Mouse (Mus musculus) neural tube, embryonic 14.5 days (tissue): ENCODE data around the gene Cyp2c70. TPM values are rescaled to one million over a fixed set of nuclear protein-coding genes. Genes with fewer than 3 reads are reported as not detected.
"Not testable (repeated sequence)": the region's sequence is repeated elsewhere in the genome, so short reads cannot be mapped to it uniquely, and the experiment has no call there.

Experiments
- ATAC-seq: fragments of 200-750 bp; cut with Nextera tagmentation; 2 replicates; pipeline ENCODE4 v1.8.0; 2017; ENCODE audit warnings: low read depth, mild to moderate bottlenecking, moderate TSS enrichment, moderate library complexity
- H3K27ac ChIP-seq: fragments of 300-500 bp; sonication (generic); 2 replicates; pipeline ENCODE4 v1.5.1; 2014; ENCODE audit warnings: low read depth, mild to moderate bottlenecking, control low read depth, low read length, moderate library complexity, mixed read lengths
- H3K27me3 ChIP-seq: fragments of 300-500 bp; sonication (generic); 2 replicates; pipeline ENCODE4 v1.6.1; 2014; ENCODE audit warnings: low read length; ENCODE audit not compliant: control insufficient read depth, insufficient read depth
- H3K36me3 ChIP-seq: fragments of 300-500 bp; sonication (generic); 2 replicates; pipeline ENCODE4 v1.6.1; 2014; ENCODE audit warnings: low read length, mixed read lengths; ENCODE audit not compliant: control insufficient read depth, insufficient read depth
- H3K4me1 ChIP-seq: fragments of 300-500 bp; sonication (generic); 2 replicates; pipeline ENCODE4 v1.6.1; 2014; ENCODE audit warnings: low read length; ENCODE audit not compliant: control insufficient read depth, insufficient read depth
- H3K4me2 ChIP-seq: fragments of 300-500 bp; sonication (generic); 2 replicates; pipeline ENCODE4 v1.6.1; 2014; ENCODE audit warnings: mild to moderate bottlenecking, low read depth, low read length, control low read depth
- H3K4me3 ChIP-seq: fragments of 300-500 bp; sonication (generic); 2 replicates; pipeline ENCODE4 v1.5.1; 2014; ENCODE audit warnings: low read depth, low read length, control low read depth, mixed read lengths
- H3K9ac ChIP-seq: fragments of 300-500 bp; sonication (generic); replicated peaks from 2 replicates; pipeline ENCODE4 v1.6.1; 2014; ENCODE audit warnings: low read depth, mild to moderate bottlenecking, control low read depth, low read length, mixed read lengths
- H3K9me3 ChIP-seq: fragments of 300-500 bp; sonication (generic); 2 replicates; pipeline ENCODE4 v1.6.1; 2016; ENCODE audit warnings: low read length; ENCODE audit not compliant: control insufficient read depth
- WGBS: fragments of 180-500 bp; shearing (Covaris S2); extraction: QIAGEN DNeasy Blood & Tissue Kit; methylation state at CpG from one replicate; pipeline ENCODE4 v1.1.7; 2014; 5-methylcytosine and 5-hydroxymethylcytosine counted together
- polyA plus RNA-seq: library from polyadenylated mRNA; unstranded; fragments of >200 nt; fragmentation: Nextera tagmentation; extraction: Ambion mirVana; gene quantifications from 2 replicates; pipeline ENCODE4 v1.2.1, GENCODE M21; 2014

Cyp2c70 gene
- polyA plus RNA-seq, 1 experiment from 2014 or later, result not detected

DNA sequence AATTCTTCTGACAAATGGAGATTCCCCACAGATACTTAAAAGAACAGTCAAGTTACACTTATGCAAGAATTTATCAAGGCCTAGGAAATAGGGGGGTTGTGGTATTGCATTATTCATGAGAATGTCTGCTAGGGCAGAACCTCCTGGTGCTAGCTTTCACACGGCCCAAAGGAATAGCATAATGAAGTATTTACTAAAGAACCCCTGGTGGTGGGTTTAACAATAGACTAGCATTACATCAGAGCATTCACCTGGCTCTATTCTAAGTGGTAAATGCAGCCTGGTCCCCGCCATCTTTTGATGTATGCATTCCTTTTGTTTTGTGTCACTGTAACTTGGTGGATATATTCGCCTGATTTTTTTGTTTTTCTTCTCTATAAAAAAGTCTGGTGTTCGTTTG is 15.8 kb upstream of the Cyp2c70 start:
- H3K36me3 ChIP-seq, H3K4me3 ChIP-seq, H3K4me2 ChIP-seq, H3K4me1 ChIP-seq, H3K27ac ChIP-seq, ATAC-seq, H3K9ac ChIP-seq, H3K9me3 ChIP-seq, H3K27me3 ChIP-seq: not testable (repeated sequence)
- WGBS, result 45% methylated on average over 4 of the region's 4 CpGs

DNA sequence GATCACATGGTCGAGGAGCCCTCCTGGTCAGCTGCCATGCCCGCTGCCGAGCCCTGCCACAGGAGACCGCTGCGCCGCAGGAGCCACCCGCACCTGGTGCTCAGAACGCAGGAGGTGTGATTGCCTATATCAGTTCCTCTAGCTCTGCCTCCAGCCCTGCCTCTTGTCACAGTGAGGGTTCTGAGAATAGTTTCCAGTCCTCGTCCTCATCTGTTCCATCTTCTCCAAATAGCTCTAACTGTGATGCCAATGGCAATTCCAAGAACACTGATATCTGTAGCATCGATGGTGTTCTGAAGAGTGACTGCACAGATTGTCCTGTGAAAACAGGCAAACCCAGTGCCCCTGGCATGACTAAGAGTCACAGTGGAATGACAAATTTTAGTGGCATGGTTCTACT is 3.5 kb upstream of the Cyp2c70 start:
- H3K4me3 ChIP-seq, result no peak overlapping the region
- H3K4me1 ChIP-seq, result no peaks in the 10 kb centered on the region
- no peaks in the 10 kb centered on the region for H3K36me3 ChIP-seq
- no peak overlapping the region for H3K27ac ChIP-seq
- WGBS, result 93% methylated on average over 10 of the region's 10 CpGs
- H3K9me3 ChIP-seq, result no peaks in the 10 kb centered on the region
- no peaks in the 10 kb centered on the region for H3K27me3 ChIP-seq
- ATAC-seq, result no peak
- H3K4me2 ChIP-seq, result no peak overlapping the region
- H3K9ac ChIP-seq, result no peak overlapping the region

DNA sequence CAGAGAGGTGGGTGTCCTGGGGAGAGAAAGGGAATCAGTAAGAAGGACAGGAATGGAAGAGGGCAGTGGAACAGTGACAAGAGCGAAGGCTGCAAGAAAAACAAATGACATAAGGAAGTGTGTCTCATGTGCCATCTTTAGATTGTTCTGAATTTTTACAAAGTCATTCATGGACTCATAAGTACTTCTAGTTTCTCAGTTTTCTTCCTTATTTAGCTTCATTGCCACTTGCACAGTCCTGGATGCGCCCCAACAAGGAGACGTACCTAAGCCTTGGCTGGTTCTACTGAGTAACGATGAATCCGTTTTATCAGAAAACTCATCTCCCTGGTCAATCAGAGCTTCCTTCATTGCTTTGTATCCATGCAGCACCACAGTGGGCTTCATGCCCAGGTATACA is 3.5 kb downstream of the Cyp2c70 start:
- Histone ChIP-seq H3K27me3 (no peaks in the 10 kb centered on the region), H3K9ac (no peak overlapping the region), H3K27ac (no peak overlapping the region), H3K4me3 (no peak overlapping the region), H3K4me2 (no peak overlapping the region), H3K4me1 (no peaks in the 10 kb centered on the region), H3K36me3 (no peaks in the 10 kb centered on the region), H3K9me3 (no peaks in the 10 kb centered on the region)
- WGBS, result 95% methylated on average over 5 of the region's 5 CpGs
- ATAC-seq, result no peak

DNA sequence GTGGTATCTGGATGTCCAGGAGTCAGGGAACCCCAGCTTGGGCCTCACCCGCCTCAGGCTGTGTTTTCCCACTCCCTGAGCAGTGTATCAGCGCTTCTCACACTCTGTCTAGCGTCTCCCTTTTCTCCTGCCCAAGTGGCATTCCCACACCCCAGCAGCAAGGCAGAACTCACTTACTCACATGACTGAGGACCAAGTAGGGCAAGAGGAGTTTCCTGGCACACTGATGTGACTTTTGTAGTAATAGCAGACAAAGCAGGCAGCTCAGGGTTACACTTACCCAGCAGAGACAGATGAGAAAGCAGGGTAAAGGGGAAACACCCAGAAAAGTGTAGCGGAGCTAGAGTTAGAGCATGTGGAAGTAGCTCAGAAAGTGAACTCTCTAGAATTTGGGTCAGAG is 8.8 kb downstream of the Cyp2c70 start:
- H3K4me3 ChIP-seq, result no peak overlapping the region
- WGBS, result 92% methylated on average over 4 of the region's 4 CpGs
- no peaks in the 10 kb centered on the region for H3K27me3 ChIP-seq
- no peaks in the 10 kb centered on the region for H3K4me1 ChIP-seq
- no peaks in the 10 kb centered on the region for H3K36me3 ChIP-seq
- H3K4me2 ChIP-seq, result no peak overlapping the region
- no peak for ATAC-seq
- H3K9me3 ChIP-seq, result no peaks in the 10 kb centered on the region
- no peak overlapping the region for H3K27ac ChIP-seq
- H3K9ac ChIP-seq, result no peak overlapping the region

DNA sequence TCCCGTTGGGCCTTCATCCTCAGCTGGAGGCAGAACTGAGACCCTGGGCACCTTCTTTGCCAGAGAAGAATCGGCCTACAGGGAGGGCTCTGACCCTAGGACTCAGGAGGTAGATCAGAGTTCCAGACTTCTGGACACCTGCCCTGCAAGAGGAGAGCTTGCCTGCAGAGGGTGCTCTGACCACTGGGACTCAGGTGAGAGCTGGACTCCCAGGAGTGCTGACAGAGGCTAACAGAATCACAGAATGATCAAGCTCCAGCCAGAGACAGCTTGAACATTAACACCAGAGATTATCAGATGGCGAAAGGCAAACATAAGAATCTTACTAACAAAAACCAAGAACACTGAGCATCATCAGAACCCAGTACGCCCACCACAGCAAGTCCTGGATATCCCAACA is 18.7 kb downstream of the Cyp2c70 start:
- H3K27me3 ChIP-seq, H3K36me3 ChIP-seq, ATAC-seq, H3K4me1 ChIP-seq, H3K27ac ChIP-seq, H3K4me3 ChIP-seq, H3K9me3 ChIP-seq, H3K4me2 ChIP-seq, H3K9ac ChIP-seq: not testable (repeated sequence)
- 85% methylated on average over 4 of the region's 4 CpGs for WGBS

DNA sequence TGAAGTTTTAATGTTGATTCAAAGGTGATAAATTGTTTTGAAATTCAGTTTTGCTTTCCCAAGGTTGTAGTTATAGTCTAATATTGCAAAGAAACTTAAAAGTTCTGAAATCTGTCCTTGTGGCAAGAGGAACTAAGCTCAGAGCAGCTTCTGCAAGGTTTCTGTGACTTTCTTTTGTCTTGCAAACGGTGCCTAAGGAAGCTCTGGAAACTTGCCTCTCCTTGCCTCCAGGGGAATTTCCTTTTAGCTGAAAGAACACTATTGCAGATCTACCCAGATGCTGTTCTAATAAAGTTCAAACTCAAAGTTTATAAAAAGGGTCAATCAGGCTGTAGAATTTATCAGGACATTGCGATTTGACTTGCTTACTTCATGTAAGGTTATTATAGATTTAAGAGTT is 60.1 kb downstream of the Cyp2c70 start:
- H3K9ac ChIP-seq, H3K36me3 ChIP-seq, H3K27ac ChIP-seq, H3K9me3 ChIP-seq, ATAC-seq, H3K4me2 ChIP-seq, H3K4me3 ChIP-seq, H3K27me3 ChIP-seq, H3K4me1 ChIP-seq: not testable (repeated sequence)
- 35% methylated on average over 2 of the region's 2 CpGs for WGBS

DNA sequence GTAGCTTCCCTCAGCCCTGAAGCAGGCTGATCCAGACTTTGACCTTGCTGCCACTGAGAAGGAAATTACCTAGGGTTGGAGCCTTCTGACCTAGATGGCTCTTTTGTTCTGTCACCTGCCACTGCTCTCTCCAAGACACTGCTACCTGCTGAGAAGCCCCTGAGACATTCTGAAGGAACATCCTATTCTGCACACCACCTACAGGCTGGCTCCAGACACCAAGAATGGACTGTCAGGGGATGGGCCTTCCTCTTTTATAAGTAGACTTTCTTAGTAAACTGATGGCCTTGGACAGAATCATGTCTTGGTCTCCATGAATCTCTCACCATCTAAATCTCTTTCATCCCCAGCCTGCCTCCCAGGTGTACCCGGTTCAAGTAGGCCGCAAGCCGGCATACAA is 62.0 kb downstream of the Cyp2c70 start:
- not testable (repeated sequence) for H3K27me3 ChIP-seq, H3K27ac ChIP-seq, H3K9ac ChIP-seq, H3K36me3 ChIP-seq, H3K9me3 ChIP-seq, H3K4me2 ChIP-seq, H3K4me1 ChIP-seq, H3K4me3 ChIP-seq, ATAC-seq
- 89% methylated on average over 3 of the region's 3 CpGs for WGBS

DNA sequence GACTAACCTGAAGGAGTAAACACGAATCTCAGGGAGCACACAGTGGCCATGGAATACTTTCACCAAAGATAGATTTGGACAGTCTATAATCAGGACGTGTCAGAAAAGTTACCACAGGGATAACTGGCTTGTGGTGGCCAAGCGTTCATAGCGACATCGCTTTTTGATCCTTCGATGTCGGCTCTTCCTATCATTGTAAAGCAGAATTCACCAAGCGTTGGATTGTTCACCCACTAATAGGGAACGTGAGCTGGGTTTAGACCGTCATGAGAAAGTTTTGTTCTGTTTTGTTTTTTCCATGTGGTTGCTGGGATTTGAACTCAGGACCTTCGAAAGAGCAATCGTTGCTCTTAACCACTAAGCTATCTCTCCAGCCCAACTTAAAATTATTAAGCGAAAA is 67.5 kb downstream of the Cyp2c70 start:
- not testable (repeated sequence) for H3K27ac ChIP-seq, H3K4me3 ChIP-seq, H3K9ac ChIP-seq, H3K9me3 ChIP-seq, H3K4me2 ChIP-seq, H3K36me3 ChIP-seq, ATAC-seq, H3K4me1 ChIP-seq, H3K27me3 ChIP-seq
- 82% methylated on average over 13 of the region's 13 CpGs for WGBS
